18 mouse cellular contexts compared by ENCODE assay signal in genomic region chr17:75519239-75519900, GRCm38 (mm10). TPM values are rescaled to one million over a fixed set of nuclear protein-coding genes. Genes with fewer than 3 reads are reported as not detected.
A peak's percentile ranks its signal among the peaks of the same experiment; 100 is the strongest.
DNase-seq lines count a peak whose midpoint lies in the region; TF ChIP-seq lines count a peak whose summit lies in the region.
"Had no signal": no experiment of that assay in that cellular context is flagged by ENCODE, and none has a peak within 500 bp of the region (broad histone marks: within the 10 kb centered on the region; RNA-seq: fewer than 3 reads in every experiment).

No protein-coding gene starts in this region.

- H3K27me3 ChIP-seq in CH12.LX (replicated peaks): no peaks in the 10 kb centered on the region
- H3K27me3 ChIP-seq: forebrain, embryonic 13.5 days; heart, embryonic 12.5 days; hindbrain, embryonic 12.5 days had no signal

- no peak overlapping the region for H3K4me3 ChIP-seq in CH12.LX (replicated peaks in 1 of 3; ENCODE audit: low read depth in 2 of 3, low read length in 2 of 3, poor library complexity in 1 of 3)
- H3K4me3 ChIP-seq: embryonic facial prominence, embryonic 10.5 days; forebrain, embryonic 13.5 days; heart, embryonic 12.5 days; hindbrain, embryonic 12.5 days had no signal

- peak overlapping the region; percentile 32; the same call in 1 of the 2 replicates for H3K4me2 ChIP-seq in CH12.LX (ENCODE audit: insufficient read depth, low read depth, poor library complexity, severe bottlenecking)
- H3K4me2 ChIP-seq: forebrain, embryonic 13.5 days; heart, embryonic 12.5 days; hindbrain, embryonic 12.5 days had no signal

- no peaks in the 10 kb centered on the region for H3K9me3 ChIP-seq in CH12.LX (replicated peaks; ENCODE audit: low read length)
- H3K9me3 ChIP-seq: embryonic facial prominence, embryonic 10.5 days; forebrain, embryonic 13.5 days; heart, embryonic 12.5 days; hindbrain, embryonic 12.5 days had no signal

- TF ChIP-seq CTCF in CH12.LX (conservative IDR thresholded peaks at IDR 0.05 in 1 of 2, IDR thresholded peaks at IDR 0.05 in 1 of 2; ENCODE audit: low read depth in 2 of 2, low read length in 2 of 2): no peak

- TF ChIP-seq EP300 in CH12.LX (IDR thresholded peaks at IDR 0.05; ENCODE audit: low read length): peak; percentile 88

- no peak for TF ChIP-seq RAD21 in CH12.LX (IDR thresholded peaks at IDR 0.05; ENCODE audit: low read depth, low read length)

- dilution Hi-C loops in CH12.LX (cut with MboI; ENCODE audit: extremely low pct_ligation_motif_present, extremely low pct_unique_long_range_greater_than_20kb, low sequenced_read_pairs): no loop called here

- peak overlapping the region; percentile 86 for H3K27ac ChIP-seq in CH12.LX (ENCODE audit: insufficient read depth, low read depth)
- H3K27ac ChIP-seq: embryonic facial prominence, embryonic 10.5 days; forebrain, embryonic 13.5 days; hindbrain, embryonic 12.5 days had no signal

- in situ Hi-C loops in CH12.LX (cut with MboI; ENCODE audit: low pct_ligation_motif_present, low pct_unique_long_range_greater_than_20kb, low sequenced_read_pairs): no loop called here

- TF ChIP-seq POLR2A in CH12.LX (IDR thresholded peaks at IDR 0.05; ENCODE audit: low read depth, low read length): no peak

- H3K4me1 ChIP-seq in CH12.LX (ENCODE audit: control insufficient read depth in 1 of 2, insufficient read depth in 2 of 2): peaks cover 17 to 94% of the 10 kb centered on the region in 2 experiments

- no peaks in the 10 kb centered on the region for H3K79me2 ChIP-seq in CH12.LX (replicated peaks; ENCODE audit: control insufficient read depth, extremely low read depth, insufficient read depth, poor library complexity, severe bottlenecking)

- peak; percentile 46 for DNase-seq in cerebellum, postnatal 10 days
- no peak for DNase-seq in cerebellum, adult 9-10 months
- DNase-seq in heart, adult 11 months: peak; percentile 90
- DNase-seq in heart, adult 9 months (ENCODE audit: low spot score in 2 of 2): no peak
- DNase-seq in layer of hippocampus, adult 9-11 months: peak; percentile 40
- DNase-seq in layer of hippocampus, adult 9-10 months (ENCODE audit: low spot score): no peak
- peak; percentile 52 for DNase-seq in CH12.LX (ENCODE audit: extremely low read depth)
- DNase-seq in spleen, postnatal 36 days (ENCODE audit: low spot score in 2 of 2): no peak
- DNase-seq: adrenal gland, adult 8-10 months; cerebellum, adult 11-12 months; cerebellum, adult 9-11 months; gastrocnemius, postnatal 36 days; heart, adult 18-20 months; kidney, adult 18-20 months had no signal

- peak overlapping the region; percentile 46 for H3K9ac ChIP-seq in CH12.LX (ENCODE audit: insufficient read depth, low read depth)
- H3K9ac ChIP-seq: forebrain, embryonic 13.5 days; heart, embryonic 12.5 days; hindbrain, embryonic 12.5 days had no signal

- H3K36me3 ChIP-seq in CH12.LX (replicated peaks in 1 of 2; ENCODE audit: control insufficient read depth in 1 of 2, insufficient read depth in 1 of 2, low read length in 1 of 2): peaks cover 30 to 75% of the 10 kb centered on the region in 2 experiments
- H3K36me3 ChIP-seq: embryonic facial prominence, embryonic 10.5 days; hindbrain, embryonic 12.5 days had no signal

TF ChIP-seq in CH12.LX, 34 proteins besides CTCF, POLR2A, EP300 and RAD21:
- TF ChIP-seq RCOR1 (conservative IDR thresholded peaks at IDR 0.05; ENCODE audit: low read depth, low read length) (0 out of 2 replicates have a peak, but pooled peaks have one; percentile 24), GABPA (IDR thresholded peaks at IDR 0.05; ENCODE audit: insufficient replicate concordance, low read depth, low read length) (no peak), USF2 (conservative IDR thresholded peaks at IDR 0.05; ENCODE audit: low read depth, low read length) (no peak), IRF4 (IDR thresholded peaks at IDR 0.05; ENCODE audit: low read depth, low read length) (peak; percentile 87), HCFC1 (IDR thresholded peaks at IDR 0.05; ENCODE audit: low read depth, low read length) (no peak), ZC3H11A (IDR thresholded peaks at IDR 0.05; ENCODE audit: low read depth, low read length) (no peak), TCF12 (IDR thresholded peaks at IDR 0.05; ENCODE audit: low read depth, low read length) (peak; percentile 75; the same call in 1 of the 2 replicates), BHLHE40 (IDR thresholded peaks at IDR 0.05; ENCODE audit: low read depth, low read length) (peak; percentile 64; the same call in 1 of the 2 replicates), ETS1 (conservative IDR thresholded peaks at IDR 0.05; ENCODE audit: low read depth, low read length) (peak; percentile 69), E2F4 (IDR thresholded peaks at IDR 0.05; ENCODE audit: insufficient replicate concordance, low read depth, low read length) (no peak), MYC (IDR thresholded peaks at IDR 0.05; ENCODE audit: low read depth, low read length) (peak; percentile 78), SMC3 (IDR thresholded peaks at IDR 0.05; ENCODE audit: low read depth, low read length) (no peak), MXI1 (IDR thresholded peaks at IDR 0.05; ENCODE audit: low read depth, low read length) (no peak), SIN3A (IDR thresholded peaks at IDR 0.05; ENCODE audit: low read length) (0 out of 2 replicates have a peak, but pooled peaks have one; percentile 6), MEF2A (IDR thresholded peaks at IDR 0.05; ENCODE audit: borderline replicate concordance, low read depth, low read length) (peak; percentile 94)

RNA-seq across cellular contexts. Expression of gene Fam98a, which starts 32.4 kb away (rescaled TPM):
- total RNA-seq in CH12.LX (2012; rRNA removed) (37.8 and 46.5 TPM in 2 replicates), CH12.LX (2014; rRNA removed) (32.6 and 36.0 TPM in 2 replicates)
- polyA plus RNA-seq in CH12.LX (2012; ENCODE audit: insufficient read length, low read depth): 92.0 and 93.1 TPM in 2 replicates

Comparison
In these comparisons a context has a peak if more than half of its experiments do, and no peak if none do; other contexts are left out.
1. DNase-seq: peak in cerebellum, postnatal 10 days (2 of 2), heart, adult 11 months (single experiment), layer of hippocampus, adult 9-11 months (single experiment) and CH12.LX (single experiment); none in cerebellum, adult 9-10 months (single experiment), heart, adult 9 months (0 of 2), layer of hippocampus, adult 9-10 months (single experiment) and spleen, postnatal 36 days (0 of 2).